Mouse (Mus musculus) lung, postnatal 14 days (tissue): ENCODE measurements around the gene Vps9d1.
A peak's percentile ranks its signal among the peaks of the same experiment; 100 is the strongest.
"Not testable (repeated sequence)": the region's sequence is repeated elsewhere in the genome, so short reads cannot be mapped to it uniquely, and the experiment has no call there.

ENCODE experiments used
- DNase-seq: peaks from one replicate; pipeline ENCODE4 v3.0.0; 2021

Vps9d1 gene

DNA sequence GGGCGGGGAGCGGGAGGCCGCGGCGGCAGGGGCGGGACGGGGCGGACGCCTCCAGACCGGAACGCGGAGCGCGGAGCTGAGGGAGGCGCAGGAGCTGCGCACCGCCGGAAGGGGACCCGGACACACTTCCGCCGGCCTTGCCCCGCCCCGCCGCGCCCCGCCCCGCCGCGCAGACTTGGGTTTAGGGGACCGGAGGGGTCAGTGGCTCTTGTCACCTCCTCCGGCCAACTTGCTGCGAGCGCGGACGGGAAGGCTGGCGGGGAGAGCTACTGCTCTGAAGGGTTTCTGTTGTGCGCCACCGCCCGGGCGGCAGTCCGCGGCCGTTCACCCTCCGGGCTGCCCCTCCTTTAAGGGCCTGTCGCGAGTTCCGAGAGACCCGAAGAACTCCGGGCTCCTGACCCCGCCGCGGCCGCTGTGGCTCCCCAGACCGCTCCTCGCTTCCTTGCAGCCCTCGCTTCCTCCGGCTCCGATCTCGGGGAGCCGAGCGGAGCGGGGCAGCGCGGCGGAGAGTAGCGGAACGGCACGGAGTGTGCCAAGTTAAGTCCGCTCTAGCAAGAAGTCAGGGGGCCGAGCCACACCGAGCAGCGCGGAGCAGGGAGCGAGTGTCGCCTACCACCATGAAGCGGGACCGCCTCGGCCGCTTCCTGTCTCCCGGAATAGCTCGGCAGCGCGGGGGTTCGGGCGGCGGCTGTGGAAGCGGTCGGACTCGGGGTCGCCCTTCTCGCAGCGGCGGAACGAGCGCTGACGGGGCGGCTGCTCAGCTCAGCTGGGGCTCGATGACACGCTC, at the start of gene Vps9d1, which contains the start of gene Zfp276:
Vps9d1 (minus strand) TSS at position 250 of the 787 bp plus-strand sequence.
Zfp276 (plus strand) TSS at position 97 of the 787 bp plus-strand sequence.
- peak; percentile 89 for DNase-seq

DNA sequence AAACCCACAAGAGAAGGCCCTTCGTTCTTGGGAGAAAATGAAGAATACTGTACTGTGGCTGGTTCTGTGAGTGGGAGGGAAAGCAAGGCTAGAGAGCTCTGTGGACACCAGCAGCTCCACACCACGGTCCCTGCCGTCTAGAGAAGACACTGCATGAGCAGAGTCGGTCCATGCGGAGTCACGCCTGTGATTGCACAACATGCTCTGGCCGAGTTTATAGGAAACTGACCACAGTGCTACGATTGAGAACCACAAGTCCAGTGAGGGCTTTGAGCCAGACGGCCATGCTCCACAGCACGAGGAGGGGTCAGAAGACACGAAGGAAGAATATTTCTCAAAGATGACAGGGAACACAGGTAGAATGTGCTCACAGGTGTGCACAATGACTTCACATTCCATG, 44.2 kb upstream of the Vps9d1 start:
- no peak for DNase-seq

- no peak for DNase-seq
Measured at GRCm38 (mm10) chr8:123292785-123293184, 38.6 kb upstream of the Vps9d1 start.

DNA sequence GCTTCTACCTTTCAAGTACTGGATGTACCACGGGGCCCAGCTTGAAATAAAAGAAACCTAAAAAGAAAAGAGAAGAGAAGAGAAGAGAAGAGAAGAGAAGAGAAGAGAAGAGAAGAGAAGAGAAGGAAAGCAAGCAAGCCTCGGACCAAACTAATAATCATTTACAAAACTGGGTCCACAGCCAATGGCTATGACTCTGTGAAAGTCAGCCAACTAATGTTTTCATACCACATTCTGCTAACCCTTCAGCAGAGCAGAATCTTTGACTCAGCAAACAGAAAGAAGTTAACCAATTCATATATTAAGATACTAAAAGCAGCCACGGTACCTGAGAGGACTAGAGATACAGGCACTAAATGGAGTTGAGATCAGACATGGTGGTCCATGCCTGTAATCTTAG, 38.1 kb upstream of the Vps9d1 start:
- DNase-seq = no peak

DNA sequence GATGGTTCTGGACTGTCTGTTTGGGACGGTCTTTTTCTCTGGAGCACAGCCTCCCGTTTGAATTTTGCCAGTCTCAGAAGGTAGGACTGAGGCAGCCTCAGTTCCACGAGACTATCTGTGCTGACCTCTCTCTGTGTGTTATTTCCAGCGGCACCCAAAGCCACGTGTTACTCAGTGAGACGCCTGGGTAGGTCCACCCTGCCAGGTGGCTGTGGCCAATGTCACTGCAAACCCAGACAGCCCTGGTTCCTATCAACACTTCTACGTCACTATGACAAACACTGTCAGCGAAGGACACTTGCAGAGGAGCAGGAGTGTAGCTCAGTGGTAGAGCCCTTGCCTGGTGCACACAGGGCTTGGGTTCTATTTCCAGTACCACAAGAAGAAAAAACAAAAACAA, 37.6 kb upstream of the Vps9d1 start:
- no peak for DNase-seq

DNA sequence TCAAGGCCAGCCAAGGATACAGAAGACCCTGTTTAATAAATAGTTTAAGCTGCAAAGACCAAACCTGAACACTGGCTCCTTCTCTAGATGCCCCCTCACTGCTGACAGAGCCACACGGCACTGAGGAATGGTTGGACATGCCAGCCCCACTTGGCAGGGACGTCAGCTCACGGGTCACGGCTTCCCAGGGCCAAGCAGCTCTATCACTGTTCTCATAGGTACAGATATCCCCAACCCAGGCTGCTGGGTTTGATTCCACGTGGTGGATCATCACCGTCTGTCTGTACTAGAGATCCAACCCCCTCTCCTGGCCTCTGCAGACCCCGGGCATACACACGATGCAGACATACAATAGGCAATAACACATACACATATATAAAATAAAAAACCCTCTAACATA, 36.5 kb upstream of the Vps9d1 start:
- no peak for DNase-seq

DNA sequence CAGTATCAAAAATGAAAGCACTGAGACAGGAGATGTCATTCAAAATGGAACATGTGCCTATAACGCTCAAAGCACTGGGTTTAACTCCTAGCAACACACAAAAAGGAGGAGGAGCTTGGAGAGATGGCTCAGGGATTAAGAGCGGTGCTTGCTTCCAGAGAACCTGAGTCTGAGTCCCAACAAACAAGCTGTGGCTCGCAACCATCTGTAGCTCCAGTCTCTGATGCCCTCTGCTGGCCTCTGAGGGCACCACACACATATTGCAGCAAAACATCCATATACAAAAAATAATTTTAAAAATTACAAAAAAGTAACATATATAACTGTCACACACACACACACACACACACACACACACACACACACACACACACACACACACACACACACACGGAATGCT, 36.0 kb upstream of the Vps9d1 start:
- DNase-seq = peak; percentile 53

DNA sequence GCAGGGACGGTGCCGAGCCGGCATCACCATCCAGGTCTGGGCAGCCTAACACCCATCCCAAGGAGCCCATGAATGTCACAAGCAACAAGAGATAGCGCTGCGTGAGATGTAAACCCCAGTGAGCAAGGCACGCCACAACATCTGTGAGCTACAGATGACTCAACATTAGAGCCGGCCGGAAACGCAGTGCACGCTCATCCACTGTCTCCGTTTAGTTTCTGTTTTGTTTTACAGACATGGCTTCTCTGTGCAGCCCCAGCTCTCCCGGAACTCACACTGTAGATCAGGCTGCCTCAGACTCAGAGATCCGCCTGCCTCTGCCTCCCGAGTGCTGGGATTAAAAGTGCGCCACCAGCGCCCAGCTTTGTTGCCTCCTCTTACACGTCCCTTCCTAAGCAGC, 33.2 kb upstream of the Vps9d1 start:
- no peak for DNase-seq

DNA sequence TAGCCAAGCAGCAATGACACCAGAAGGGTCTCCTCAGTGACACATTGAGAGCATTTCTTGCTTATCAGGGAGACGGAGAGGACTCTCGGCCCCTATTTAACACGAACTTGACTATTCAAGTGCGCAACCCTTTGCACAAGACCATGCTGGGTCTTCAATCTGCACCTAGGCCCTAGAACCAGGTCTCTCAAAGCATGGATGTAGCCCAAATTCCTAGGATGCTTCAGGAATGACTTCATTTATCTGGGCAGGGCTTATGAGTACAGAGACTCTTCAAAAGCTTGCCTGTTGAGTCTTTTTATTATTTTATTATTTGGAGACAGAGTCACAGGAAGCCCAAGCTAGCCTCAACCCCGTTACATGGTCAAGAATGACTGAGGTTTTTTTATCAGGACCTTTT, 30.3 kb upstream of the Vps9d1 start:
- DNase-seq = no peak

DNA sequence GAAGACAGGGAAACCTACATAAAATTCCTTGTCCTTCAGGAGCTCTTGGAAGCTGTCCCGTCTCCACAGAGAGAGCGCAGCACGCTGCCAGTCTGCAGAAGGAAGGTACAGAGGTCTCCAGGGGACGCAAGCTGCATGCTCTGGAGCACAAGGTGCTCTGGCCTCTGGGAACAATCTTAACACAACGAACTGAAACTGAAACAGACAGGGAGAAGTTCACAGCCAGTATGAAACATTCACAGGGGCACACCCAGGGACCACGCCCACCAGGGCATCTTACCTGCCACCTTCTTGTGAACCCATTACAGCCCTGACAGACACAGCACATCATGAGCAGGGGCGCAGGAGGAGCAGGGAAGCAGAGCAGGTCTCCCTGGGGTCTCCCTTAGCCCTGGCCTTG, 29.8 kb upstream of the Vps9d1 start:
- no peak for DNase-seq

DNA sequence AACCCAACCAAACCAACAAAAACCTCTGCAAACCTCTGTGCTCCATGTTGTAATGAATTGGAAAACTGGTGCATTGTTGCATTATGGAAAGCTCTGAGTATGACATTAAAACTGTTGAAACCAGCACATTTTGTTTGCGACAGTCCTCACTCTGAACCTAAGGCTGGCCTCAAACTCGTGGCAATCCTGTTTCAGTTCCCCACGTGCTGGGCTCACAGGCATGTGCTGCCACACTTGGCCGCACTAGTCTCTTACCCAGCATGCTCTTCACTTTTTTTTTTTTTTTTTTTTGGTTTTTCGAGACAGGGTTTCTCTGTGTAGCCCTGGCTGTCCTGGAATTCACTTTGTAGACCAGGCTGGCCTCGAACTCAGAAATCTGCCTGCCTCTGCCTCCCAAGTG, 28.8 kb upstream of the Vps9d1 start:
- not testable (repeated sequence) for DNase-seq

DNA sequence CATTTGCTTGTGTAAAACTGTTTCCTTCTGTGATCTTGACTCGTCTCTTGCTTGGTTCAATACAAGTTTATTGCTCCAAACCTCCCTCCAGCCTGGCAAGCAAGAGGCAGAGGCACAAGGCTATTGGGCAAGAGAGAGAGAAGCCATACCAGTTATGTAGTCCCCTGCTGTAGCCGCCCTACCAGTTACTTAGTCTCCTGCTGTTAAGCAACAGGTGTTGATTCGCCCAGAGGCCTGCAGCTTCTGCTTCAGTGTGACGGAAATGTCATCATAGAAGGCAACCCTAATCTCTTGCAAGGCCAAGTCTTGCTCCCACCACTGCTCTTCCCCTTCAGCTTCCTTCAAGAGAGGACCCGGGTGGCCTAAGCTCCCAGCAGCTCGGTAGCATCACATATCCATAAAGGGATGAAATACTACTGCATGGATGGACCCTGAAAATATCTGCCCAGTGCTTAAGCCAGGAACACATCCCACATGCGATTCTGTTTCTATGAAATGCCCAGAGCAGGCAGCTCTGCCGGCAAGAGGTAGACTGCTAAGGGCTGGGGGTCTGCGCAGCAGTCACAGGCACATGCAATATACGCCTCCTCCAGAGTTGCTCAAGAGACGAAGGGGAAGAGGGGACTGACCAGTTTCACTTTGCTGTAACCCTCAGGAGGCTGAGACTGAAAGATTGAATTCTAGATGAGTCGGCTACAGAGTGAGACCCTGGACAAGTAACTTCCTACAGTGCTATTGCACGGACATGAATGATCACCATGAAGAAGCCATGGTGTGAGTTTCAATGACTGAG, 26.4 kb upstream of the Vps9d1 start:
- DNase-seq = no peak

DNA sequence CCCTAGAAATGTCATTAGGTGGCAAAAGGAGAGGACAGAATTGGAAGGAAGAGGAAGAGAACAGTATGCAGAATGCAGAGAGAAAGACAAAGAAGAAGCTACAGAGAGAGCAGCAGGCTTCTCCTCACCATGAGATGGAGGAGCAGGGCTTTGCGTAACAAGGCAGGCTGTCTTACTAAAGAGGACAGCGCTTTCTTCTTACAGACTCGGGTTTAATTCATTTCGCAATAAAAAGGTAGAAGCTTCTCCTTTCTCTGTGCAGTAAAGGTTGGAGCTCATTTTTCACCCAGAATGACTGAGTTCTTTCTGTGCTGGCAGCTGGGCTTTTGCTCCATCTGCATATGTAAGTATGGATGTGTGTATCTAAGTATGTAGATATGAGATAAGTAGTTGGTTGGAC, 25.7 kb upstream of the Vps9d1 start:
- DNase-seq = no peak

DNA sequence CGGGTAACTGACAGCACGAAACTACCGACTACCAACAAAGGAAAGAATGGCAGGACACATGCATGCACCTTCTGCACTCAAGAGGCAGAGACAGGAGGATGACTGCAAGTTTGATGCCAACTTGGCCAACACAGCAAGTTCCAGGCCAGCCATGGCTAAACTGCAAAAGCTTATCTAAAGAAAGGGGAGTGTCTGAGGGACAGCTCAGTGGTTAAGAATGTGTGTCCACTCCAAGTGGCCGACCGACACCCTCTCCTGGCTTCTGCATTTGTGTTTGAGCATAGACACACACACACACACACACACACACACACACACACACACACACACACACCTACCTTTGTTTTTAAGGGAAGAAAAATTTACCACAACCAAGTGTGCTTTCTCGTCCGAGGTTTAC, 24.3 kb upstream of the Vps9d1 start:
- no peak for DNase-seq

- no peak for DNase-seq
Measured at GRCm38 (mm10) chr8:123275096-123275495, 20.9 kb upstream of the Vps9d1 start.

DNA sequence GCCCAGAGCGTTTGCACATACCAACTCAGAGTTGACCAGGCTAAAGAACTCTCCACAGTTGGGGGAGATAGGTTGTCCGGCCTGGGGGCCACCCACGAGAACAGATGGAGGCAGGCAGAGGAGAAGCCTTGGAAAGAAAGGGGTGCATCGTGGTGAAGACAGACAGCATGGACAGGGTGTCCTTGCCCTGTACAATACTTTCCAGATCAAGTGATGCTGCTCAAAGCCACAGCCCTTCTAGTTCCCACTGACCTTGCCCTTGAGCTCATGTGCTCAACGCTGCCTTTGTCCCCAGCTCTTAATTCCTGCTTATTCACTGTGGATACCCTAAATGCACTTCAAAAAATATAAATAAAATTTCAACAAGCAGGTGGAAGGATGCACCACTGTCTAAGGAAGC, 20.3 kb upstream of the Vps9d1 start:
- DNase-seq = no peak

- DNase-seq = no peak
Measured at GRCm38 (mm10) chr8:123271901-123272300, 17.8 kb upstream of the Vps9d1 start.

GRCm38 (mm10) chr8:123271147-123271546, 17.0 kb upstream of the Vps9d1 start:
- no peak for DNase-seq

- no peak for DNase-seq
Measured at GRCm38 (mm10) chr8:123267926-123268656, 13.9 kb upstream of the Vps9d1 start.

- DNase-seq = not testable (repeated sequence)
Measured at GRCm38 (mm10) chr8:123257593-123257992, 3.4 kb upstream of the Vps9d1 start.

GRCm38 (mm10) chr8:123257114-123257513, 3.0 kb upstream of the Vps9d1 start:
- DNase-seq = no peak

- DNase-seq = no peak
Measured at GRCm38 (mm10) chr8:123255170-123255569, 1.0 kb upstream of the Vps9d1 start.

DNA sequence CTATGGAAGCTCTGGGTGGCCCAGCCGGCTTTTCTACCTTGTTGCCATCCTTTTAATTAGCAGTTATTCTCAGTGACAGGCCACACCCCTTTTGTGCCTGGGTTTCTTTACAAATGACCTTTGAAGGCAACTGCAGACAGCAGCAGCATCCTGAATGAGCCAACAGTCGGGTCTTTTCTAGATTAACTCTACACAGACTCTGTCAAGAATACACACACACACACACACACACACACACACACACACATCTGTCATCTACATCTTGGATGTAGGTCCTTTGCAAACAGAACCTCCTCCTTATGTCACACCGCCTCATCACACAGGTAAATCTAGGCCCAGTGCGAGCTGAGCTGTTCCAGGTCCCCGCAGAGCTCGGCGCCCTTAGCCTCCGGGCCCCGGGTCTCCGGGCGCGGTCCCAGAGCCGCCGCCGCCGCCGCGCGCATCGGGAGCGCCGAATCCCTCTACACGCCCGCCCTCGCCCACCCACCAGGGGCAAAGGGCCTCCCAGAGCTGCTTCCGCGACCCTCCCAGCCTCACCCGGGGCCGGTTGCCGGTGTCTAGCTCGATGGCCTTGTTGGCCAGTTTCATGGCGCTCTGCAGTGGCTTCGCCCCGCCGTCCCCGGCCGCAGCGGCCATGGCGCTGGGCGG, 573 bp downstream of the Vps9d1 start:
- no peak for DNase-seq
